Comparison of ENCODE assay signal across 32 mouse cellular contexts in the genomic region with DNA sequence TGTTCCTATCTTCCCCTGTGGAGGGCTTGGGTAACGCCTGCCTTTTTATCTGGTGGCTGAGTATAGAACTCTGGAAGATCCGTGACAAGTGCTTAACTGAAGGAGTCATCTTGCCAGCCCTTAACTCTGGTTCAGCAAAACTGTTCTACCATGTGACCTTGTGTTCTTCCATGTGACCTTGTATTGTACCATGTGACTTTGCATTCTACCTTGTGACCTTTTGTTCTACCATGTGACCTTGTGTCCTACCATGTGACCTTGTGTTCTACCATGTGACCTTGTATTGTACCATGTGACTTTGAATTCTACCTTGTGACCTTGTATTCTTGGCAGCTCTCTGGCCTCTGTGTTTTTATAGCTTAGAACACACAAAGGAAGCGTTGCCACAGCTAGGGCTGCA.
DNase-seq lines count a peak whose midpoint lies in the region; ATAC-seq and TF ChIP-seq lines count a peak whose summit lies in the region.
"Had no signal": no experiment of that assay in that cellular context is flagged by ENCODE, and none has a peak within 500 bp of the region (broad histone marks: within the 10 kb centered on the region; RNA-seq: fewer than 3 reads in every experiment).

No protein-coding gene starts in this region.

- peak overlapping the region; percentile 83 for H3K27ac ChIP-seq in heart, embryonic 13.5 days (replicated peaks)
- H3K27ac ChIP-seq in liver, adult 2 months (replicated peaks; ENCODE audit: insufficient read depth, low read depth, low read length) = no peak overlapping the region; the same call in 1 of the 2 replicates
- no peak overlapping the region for H3K27ac ChIP-seq in liver, embryonic 12.5 days
- no peak overlapping the region for H3K27ac ChIP-seq in kidney, adult 2 months (ENCODE audit: insufficient read depth, low read depth, low read length)
- H3K27ac ChIP-seq: embryonic facial prominence, embryonic 13.5 days; forebrain, embryonic 10.5 days; forebrain, embryonic 15.5 days; gastrocnemius, adult 2 months; layer of hippocampus, adult 2 months; left cerebral cortex, adult 2 months; limb, embryonic 12.5 days; liver, embryonic 13.5 days; neural tube, embryonic 15.5 days; stomach, postnatal 0 days had no signal

- DNase-seq in heart, adult 18-20 months = no peak
- peak; percentile 84 for DNase-seq in liver, adult 2 months (ENCODE audit: extremely low read depth, low read depth, low spot score)
- peak; percentile 52 for DNase-seq in ZHBTc4 (ENCODE audit: low read depth, low spot score)
- DNase-seq in cerebellum, adult 11 months = no peak
- no peak for DNase-seq in kidney, adult 2 months
- DNase-seq: adrenal gland, postnatal 10 days; cerebellum, adult 18-20 months; cerebellum, postnatal 10 days; gastrocnemius, adult 2 months; gastrocnemius, postnatal 36 days; kidney, adult 18-20 months; kidney, postnatal 36 days; liver, embryonic 13.5 days; lung, adult 2 months; lung, postnatal 10 days; midbrain, embryonic 14.5 days; right cerebral cortex, postnatal 25 days; spleen, adult 18-20 months; thymus, adult 18-20 months; thymus, postnatal 25 days had no signal

- TF ChIP-seq CTCF in liver, adult 2 months (IDR thresholded peaks at IDR 0.05; ENCODE audit: low read depth, low read length) = no peak
- no peak for TF ChIP-seq CTCF in kidney, adult 2 months (conservative IDR thresholded peaks at IDR 0.05; ENCODE audit: insufficient read depth, insufficient read length, low read depth, low read length)

- no peak overlapping the region for H3K4me3 ChIP-seq in heart, embryonic 13.5 days
- no peak overlapping the region for H3K4me3 ChIP-seq in liver, adult 2 months (ENCODE audit: insufficient read depth, low read depth, low read length)
- H3K4me3 ChIP-seq in liver, embryonic 12.5 days = no peak overlapping the region
- no peak overlapping the region for H3K4me3 ChIP-seq in kidney, adult 2 months (ENCODE audit: insufficient read depth, low read depth, low read length)
- H3K4me3 ChIP-seq: embryonic facial prominence, embryonic 13.5 days; forebrain, embryonic 10.5 days; forebrain, embryonic 15.5 days; gastrocnemius, adult 2 months; layer of hippocampus, adult 2 months; left cerebral cortex, adult 2 months; limb, embryonic 12.5 days; liver, embryonic 13.5 days; neural tube, embryonic 15.5 days had no signal

- H3K27me3 ChIP-seq in heart, embryonic 13.5 days (replicated peaks) = no peaks in the 10 kb centered on the region
- H3K27me3 ChIP-seq in liver, adult 2 months (ENCODE audit: control insufficient read depth, insufficient read depth, low read length) = no peaks in the 10 kb centered on the region
- no peaks in the 10 kb centered on the region; the same call in 1 of the 2 replicates for H3K27me3 ChIP-seq in liver, embryonic 12.5 days (replicated peaks)
- no peaks in the 10 kb centered on the region for H3K27me3 ChIP-seq in kidney, adult 2 months (replicated peaks; ENCODE audit: control insufficient read depth, insufficient read depth, low read length)
- H3K27me3 ChIP-seq: embryonic facial prominence, embryonic 13.5 days; forebrain, embryonic 15.5 days; limb, embryonic 12.5 days; liver, embryonic 13.5 days; neural tube, embryonic 15.5 days had no signal

- H3K36me3 ChIP-seq in heart, embryonic 13.5 days = 0 out of 2 replicates have a peak, but pooled peaks cover 2% of the 10 kb centered on the region
- no peaks in the 10 kb centered on the region for H3K36me3 ChIP-seq in liver, adult 2 months (ENCODE audit: control insufficient read depth, insufficient read depth, low read length)
- H3K36me3 ChIP-seq in liver, embryonic 12.5 days = no peaks in the 10 kb centered on the region
- H3K36me3 ChIP-seq in kidney, adult 2 months (ENCODE audit: control insufficient read depth, insufficient read depth, low read length) = no peaks in the 10 kb centered on the region
- H3K36me3 ChIP-seq: embryonic facial prominence, embryonic 13.5 days; forebrain, embryonic 10.5 days; forebrain, embryonic 15.5 days; limb, embryonic 12.5 days; liver, embryonic 13.5 days; neural tube, embryonic 15.5 days had no signal

- H3K79me2 ChIP-seq in liver, adult 2 months (ENCODE audit: control insufficient read depth, insufficient read depth, low read length) = no peaks in the 10 kb centered on the region

- TF ChIP-seq POLR2A in liver, adult 2 months (IDR thresholded peaks at IDR 0.05; ENCODE audit: extremely low read depth, insufficient read depth, low read length) = no peak
- no peak for TF ChIP-seq POLR2A in kidney, adult 2 months (IDR thresholded peaks at IDR 0.05; ENCODE audit: low read depth, low read length)

- WGBS in heart, embryonic 13.5 days = 57% methylated on average over 3 of the region's 3 CpGs
- WGBS in liver, adult 2 months = 71% methylated on average over 3 of the region's 3 CpGs
- 58% methylated on average over 3 of the region's 3 CpGs for WGBS in liver, embryonic 12.5 days (ENCODE audit: insufficient replicate concordance)
- WGBS in kidney, adult 2 months = 83% methylated on average over 3 of the region's 3 CpGs

- H3K9me3 ChIP-seq in heart, embryonic 13.5 days = peaks cover 14% of the 10 kb centered on the region
- peaks cover 8% of the 10 kb centered on the region; the same call in 1 of the 2 replicates for H3K9me3 ChIP-seq in liver, embryonic 12.5 days (replicated peaks)
- H3K9me3 ChIP-seq: forebrain, embryonic 15.5 days; neural tube, embryonic 15.5 days had no signal

- H3K4me1 ChIP-seq in heart, embryonic 13.5 days = peaks cover 43% of the 10 kb centered on the region
- H3K4me1 ChIP-seq in liver, adult 2 months (ENCODE audit: control insufficient read depth, insufficient read depth, low read length) = no peaks in the 10 kb centered on the region; the same call in 1 of the 2 replicates
- peaks cover 7% of the 10 kb centered on the region for H3K4me1 ChIP-seq in liver, embryonic 12.5 days
- no peaks in the 10 kb centered on the region for H3K4me1 ChIP-seq in kidney, adult 2 months (ENCODE audit: control insufficient read depth, insufficient read depth, low read length)
- H3K4me1 ChIP-seq: forebrain, embryonic 15.5 days had no signal

- no peak overlapping the region for H3K4me2 ChIP-seq in heart, embryonic 13.5 days
- H3K4me2 ChIP-seq in liver, embryonic 12.5 days = no peak overlapping the region
- H3K4me2 ChIP-seq: embryonic facial prominence, embryonic 13.5 days; forebrain, embryonic 15.5 days; limb, embryonic 12.5 days; liver, embryonic 13.5 days; neural tube, embryonic 15.5 days had no signal

- no peak for ATAC-seq in heart, embryonic 13.5 days (ENCODE audit: extremely low read depth, insufficient number of reproducible peaks, low FRiP score, low TSS enrichment)
- no peak for ATAC-seq in liver, embryonic 12.5 days
- ATAC-seq: CD4-positive, CD25-positive, alpha-beta regulatory T cell, adult 4 months; forebrain, embryonic 15.5 days; hindbrain, embryonic 16.5 days had no signal

- H3K9ac ChIP-seq in heart, embryonic 13.5 days = no peak overlapping the region
- H3K9ac ChIP-seq in liver, adult 2 months (ENCODE audit: low read depth, low read length) = no peak overlapping the region
- H3K9ac ChIP-seq in liver, embryonic 12.5 days = no peak overlapping the region
- H3K9ac ChIP-seq: embryonic facial prominence, embryonic 13.5 days; forebrain, embryonic 15.5 days; limb, embryonic 12.5 days; liver, embryonic 13.5 days; neural tube, embryonic 15.5 days had no signal

Comparison
In these comparisons a context has a peak if more than half of its experiments do, and no peak if none do; other contexts are left out.
1. DNase-seq: peak in liver, adult 2 months (single experiment) and ZHBTc4 (single experiment); none in heart, adult 18-20 months (0 of 2), cerebellum, adult 11 months (single experiment) and kidney, adult 2 months (single experiment).